ENCODE assay signal across 8 mouse cellular contexts in the genomic region with DNA sequence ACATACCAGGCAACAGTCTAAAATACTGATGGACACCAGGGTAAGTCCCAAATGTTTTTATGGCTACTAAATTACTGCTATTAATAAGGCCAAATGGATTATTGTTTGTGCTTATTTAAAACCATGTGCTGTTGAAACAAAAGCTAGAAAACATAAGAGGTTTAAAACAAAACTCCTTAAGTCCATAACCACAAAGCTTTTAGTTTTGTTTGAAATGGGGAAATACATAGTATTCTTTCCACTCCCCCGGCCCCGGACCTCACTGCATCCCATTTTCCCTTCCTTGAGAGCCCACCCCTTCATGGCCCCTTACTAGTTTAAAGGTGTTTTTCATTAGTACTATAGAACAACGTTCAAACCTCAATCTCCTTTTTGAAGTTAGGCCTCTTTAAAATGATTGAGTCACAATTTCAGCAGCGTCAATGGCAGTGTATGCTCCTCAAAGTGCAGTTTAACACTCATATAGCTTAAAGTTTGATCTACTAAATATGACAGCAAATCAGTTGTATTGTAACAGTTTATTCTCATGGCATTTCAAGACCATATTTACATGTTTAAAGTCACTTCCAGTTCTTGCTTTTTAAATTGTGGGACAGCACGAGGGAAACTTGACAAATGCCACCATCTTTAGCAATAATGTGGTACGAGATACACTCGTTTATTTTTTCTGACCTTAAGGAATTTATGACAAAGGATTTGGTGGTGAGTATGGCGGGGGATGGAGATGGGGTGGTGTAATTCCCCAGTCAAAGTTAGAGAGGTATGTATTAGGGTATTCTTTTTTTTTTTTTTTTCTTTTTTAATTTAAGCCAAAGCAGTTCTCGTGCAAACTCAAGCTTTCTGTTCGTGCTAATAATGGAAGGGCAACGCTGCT. TPM values are rescaled to one million over a fixed set of nuclear protein-coding genes. Genes with fewer than 3 reads are reported as not detected.
DNase-seq lines count a peak whose midpoint lies in the region; ATAC-seq and TF ChIP-seq lines count a peak whose summit lies in the region.

No protein-coding gene starts in this region.

- no peak for ATAC-seq in kidney, embryonic 16.5 days (ENCODE audit: low FRiP score, low TSS enrichment)
- no peak for ATAC-seq in hindbrain, postnatal 0 days

- peak overlapping the region; percentile 80 for H3K4me2 ChIP-seq in kidney, embryonic 16.5 days (replicated peaks; ENCODE audit: low read depth, low read length)
- peak overlapping the region; percentile 77 for H3K4me2 ChIP-seq in hindbrain, postnatal 0 days (ENCODE audit: low read depth, low read length)

- H3K4me1 ChIP-seq in kidney, embryonic 16.5 days (ENCODE audit: insufficient read depth, low read length), result peaks cover 24% of the 10 kb centered on the region
- H3K4me1 ChIP-seq in bone marrow macrophage, adult 2 months (ENCODE audit: control insufficient read depth, insufficient read depth, low read length), result peaks cover 12% of the 10 kb centered on the region
- peaks cover 10% of the 10 kb centered on the region for H3K4me1 ChIP-seq in hindbrain, postnatal 0 days (ENCODE audit: insufficient read depth, low read length)

- no peak for TF ChIP-seq CTCF in bone marrow macrophage, adult 2 months (IDR thresholded peaks at IDR 0.05; ENCODE audit: low read depth, low read length)
- no peak for TF ChIP-seq CTCF in hindbrain, postnatal 0 days (IDR thresholded peaks at IDR 0.05; ENCODE audit: low read depth)

- peak overlapping the region; percentile 98 for H3K9ac ChIP-seq in kidney, embryonic 16.5 days (replicated peaks; ENCODE audit: low read length)
- peak overlapping the region; percentile 74 for H3K9ac ChIP-seq in hindbrain, postnatal 0 days (replicated peaks; ENCODE audit: low read length)

- no peak for TF ChIP-seq POLR2A in bone marrow macrophage, adult 2 months (IDR thresholded peaks at IDR 0.05; ENCODE audit: borderline replicate concordance, low read depth, low read length)

- no peaks in the 10 kb centered on the region for H3K9me3 ChIP-seq in kidney, embryonic 16.5 days (ENCODE audit: low read length)
- H3K9me3 ChIP-seq in hindbrain, postnatal 0 days (ENCODE audit: low read length), result no peaks in the 10 kb centered on the region

- WGBS in kidney, embryonic 16.5 days, result 5% methylated on average over 11 of the region's 11 CpGs
- WGBS in hindbrain, postnatal 0 days, result 8% methylated on average over 11 of the region's 11 CpGs

- H3K4me3 ChIP-seq in kidney, embryonic 16.5 days (ENCODE audit: low read length), result peak overlapping the region; percentile 95
- H3K4me3 ChIP-seq in bone marrow macrophage, adult 2 months (ENCODE audit: insufficient read depth, low read length), result peak overlapping the region; percentile 94
- H3K4me3 ChIP-seq in hindbrain, postnatal 0 days (ENCODE audit: low read length), result peak overlapping the region; percentile 70

- H3K27me3 ChIP-seq in kidney, embryonic 16.5 days (ENCODE audit: insufficient read depth, low read length), result no peaks in the 10 kb centered on the region
- H3K27me3 ChIP-seq in hindbrain, postnatal 0 days (ENCODE audit: insufficient read depth, low read length), result no peaks in the 10 kb centered on the region

- DNase-seq in kidney, adult 18-20 months, result no peak
- DNase-seq in hindbrain, postnatal 0 days (ENCODE audit: low spot score), result no peak
- DNase-seq in naive thymus-derived CD4-positive, alpha-beta T cell, adult 2 months (ENCODE audit: low read depth), result peak; percentile 41
- DNase-seq in ovary, postnatal 10 days (ENCODE audit: low spot score), result no peak
- DNase-seq in gastrocnemius, postnatal 4 days (ENCODE audit: low spot score in 2 of 2), result no peak
- no peak for DNase-seq in gastrocnemius, postnatal 36 days

- peak overlapping the region; percentile 98 for H3K27ac ChIP-seq in kidney, embryonic 16.5 days (ENCODE audit: low read length)
- peak overlapping the region; percentile 79 for H3K27ac ChIP-seq in bone marrow macrophage, adult 2 months (ENCODE audit: insufficient read depth, low read depth, low read length)
- peak overlapping the region; percentile 96; the same call in 1 of the 2 replicates for H3K27ac ChIP-seq in hindbrain, postnatal 0 days

- intact Hi-C loops in gastrocnemius, postnatal 36 days (cut with DNase I), result loop anchor here (5.0 to 10.0 kb wide), 2 partner anchors 184 to 343 kb away; no protein-coding TSS in a partner anchor

- H3K36me3 ChIP-seq in kidney, embryonic 16.5 days (ENCODE audit: insufficient read depth, low read length), result no peaks in the 10 kb centered on the region
- no peaks in the 10 kb centered on the region for H3K36me3 ChIP-seq in hindbrain, postnatal 0 days (ENCODE audit: insufficient read depth, low read length)

RNA-seq across cellular contexts. Expression of gene Ints12, which starts 1.2 kb away (rescaled TPM):
- 24.5 and 26.5 TPM in 2 replicates for polyA plus RNA-seq in kidney, embryonic 16.5 days (2015; fragmentation: Nextera tagmentation; extraction: Ambion mirVana)
- 32.5 and 38.8 TPM in 2 replicates for polyA plus RNA-seq in bone marrow macrophage, adult 2 months (2012; ENCODE audit: insufficient read depth, insufficient read length, missing spikeins)
- 10.0 and 12.8 TPM in 2 replicates for total RNA-seq in hindbrain, postnatal 0 days (2014; rRNA removed)
- polyA plus RNA-seq in hindbrain, postnatal 0 days (2015; fragmentation: Nextera tagmentation; extraction: Ambion mirVana), result 9.6 and 10.2 TPM in 2 replicates
- total RNA-seq in gastrocnemius, postnatal 4 days (2021), result 10 to 100 TPM in 1 of 2 experiments, 1 to 10 TPM in 1; 9.2 to 10.7 TPM
- 1 to 10 TPM; 6.6 to 7.4 TPM for total RNA-seq in gastrocnemius, postnatal 36 days (2021)

RNA-seq across cellular contexts. Expression of gene Gstcd, which starts 1.3 kb away (rescaled TPM):
- polyA plus RNA-seq in kidney, embryonic 16.5 days (2015; fragmentation: Nextera tagmentation; extraction: Ambion mirVana), result 6.6 and 7.1 TPM in 2 replicates
- 3.2 and 4.5 TPM in 2 replicates for polyA plus RNA-seq in bone marrow macrophage, adult 2 months (2012; ENCODE audit: insufficient read depth, insufficient read length, missing spikeins)
- total RNA-seq in hindbrain, postnatal 0 days (2014; rRNA removed), result 7.4 and 8.6 TPM in 2 replicates
- 2.3 and 3.3 TPM in 2 replicates for polyA plus RNA-seq in hindbrain, postnatal 0 days (2015; fragmentation: Nextera tagmentation; extraction: Ambion mirVana)
- total RNA-seq in gastrocnemius, postnatal 4 days (2021), result 10 to 100 TPM; 13.0 to 14.4 TPM
- total RNA-seq in gastrocnemius, postnatal 36 days (2021), result 1 to 10 TPM; 2.1 to 2.6 TPM
